Mouse (Mus musculus): ENCODE measurements around the gene Rhox4c.
"Not testable (repeated sequence)": the region's sequence is repeated elsewhere in the genome, so short reads cannot be mapped to it uniquely, and the experiment has no call there.

DNA sequence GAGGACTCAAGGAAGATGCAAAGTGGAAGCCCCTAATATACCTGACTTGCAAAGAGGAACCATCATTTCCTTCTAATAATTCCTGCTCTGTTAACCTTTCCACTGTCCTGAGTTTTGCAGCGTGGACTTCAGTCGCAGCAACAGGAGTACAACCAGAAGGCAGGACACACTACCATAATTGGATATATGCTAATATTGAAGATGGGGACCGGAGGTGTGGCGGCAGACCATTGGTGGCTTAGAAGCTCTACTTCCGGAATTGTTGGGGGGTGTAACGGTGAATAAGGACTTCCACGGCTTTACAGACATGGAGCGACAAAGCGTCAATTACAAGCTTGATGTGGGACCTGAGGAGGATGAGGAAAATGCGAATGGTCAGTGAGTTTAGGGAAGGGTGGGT is 26.8 kb upstream of the Rhox4c start, which contains the start of gene Rhox2c:
- not testable (repeated sequence) for TF ChIP-seq CTCF (IDR thresholded peaks at IDR 0.05; ENCODE audit: extremely low read depth, insufficient read length, insufficient replicate concordance, low read depth, low read length); POLR2A (IDR thresholded peaks at IDR 0.05; ENCODE audit: low read depth, low read length)

Data from small intestine, adult 2 months (tissue).